Mouse (Mus musculus) midbrain, embryonic 12.5 days (tissue): ENCODE measurements around the gene Rxfp1. TPM values are rescaled to one million over a fixed set of nuclear protein-coding genes. Genes with fewer than 3 reads are reported as not detected.

Experiments used
- polyA plus RNA-seq: library from polyadenylated mRNA; unstranded; fragments of >200 nt; fragmentation: Nextera tagmentation; extraction: Ambion mirVana; gene quantifications from 2 replicates; pipeline ENCODE4 v1.2.1, GENCODE M21; 2016

Gene Rxfp1
- polyA plus RNA-seq, 1 experiment from 2014 or later = not detected

Other genes with a start within 250 kb of the Rxfp1 start
- gene Fnip2, start 170.1 kb downstream of the Rxfp1 start, polyA plus RNA-seq = 7.0 and 7.4 TPM in 2 replicates
- 162 and 170 TPM in 2 replicates for gene Ppid, start 146.5 kb downstream of the Rxfp1 start, polyA plus RNA-seq
- gene 4930579G24Rik, start 108.8 kb downstream of the Rxfp1 start, polyA plus RNA-seq = 17.8 and 21.3 TPM in 2 replicates
- 45.2 and 48.2 TPM in 2 replicates for gene Etfdh, start 108.4 kb downstream of the Rxfp1 start, polyA plus RNA-seq
- 1.9 and 2.7 TPM in 2 replicates for gene Tmem144, start 114.9 kb upstream of the Rxfp1 start, polyA plus RNA-seq
- gene Fam198b, start 146.7 kb upstream of the Rxfp1 start, polyA plus RNA-seq = 1.8 and 2.8 TPM in 2 replicates